Mouse (Mus musculus): Measurements from ENCODE around the gene Prrt2.
A peak's percentile ranks its signal among the peaks of the same experiment; 100 is the strongest.

The Prrt2 gene

DNA sequence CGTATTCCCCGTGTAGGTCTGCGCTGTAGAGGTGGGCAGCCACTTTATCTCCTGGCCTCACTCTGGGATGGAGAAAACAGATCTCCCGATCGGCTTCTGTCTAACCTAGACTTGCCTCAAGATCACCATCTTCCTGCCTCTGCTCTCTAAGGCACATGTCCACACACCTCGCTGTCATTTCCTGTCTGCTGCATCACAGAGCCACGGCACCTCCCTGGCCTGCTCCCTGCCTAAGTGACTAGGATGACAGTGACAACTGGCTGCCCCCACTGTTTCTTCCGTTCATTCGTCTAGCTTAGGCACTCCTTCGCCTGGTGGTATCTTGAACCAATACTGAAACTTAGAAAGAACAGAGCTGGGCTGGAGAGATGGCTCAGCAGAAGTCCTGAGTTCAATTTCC is 21.4 kb downstream of the Prrt2 start:
- DNase-seq = no peak

DNA sequence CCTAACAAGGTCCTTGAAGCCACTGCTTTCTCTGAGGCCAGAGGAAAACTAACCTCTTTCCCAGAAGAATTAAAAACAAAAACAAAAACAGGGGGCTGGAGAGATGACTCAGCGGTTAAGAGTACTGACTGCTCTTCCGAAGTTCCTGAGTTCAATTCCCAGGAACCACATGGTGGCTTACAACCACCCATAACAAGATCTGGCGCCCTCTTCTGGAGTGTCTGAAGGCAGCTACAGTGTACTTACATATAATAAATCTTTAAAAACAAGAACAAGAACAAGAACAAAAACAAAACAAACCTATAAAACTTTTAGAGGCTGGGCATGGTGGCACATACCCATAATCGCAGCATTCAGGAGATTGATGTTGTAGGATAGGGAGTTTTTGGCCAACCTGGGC is 24.6 kb downstream of the Prrt2 start:
- no peak for DNase-seq

DNA sequence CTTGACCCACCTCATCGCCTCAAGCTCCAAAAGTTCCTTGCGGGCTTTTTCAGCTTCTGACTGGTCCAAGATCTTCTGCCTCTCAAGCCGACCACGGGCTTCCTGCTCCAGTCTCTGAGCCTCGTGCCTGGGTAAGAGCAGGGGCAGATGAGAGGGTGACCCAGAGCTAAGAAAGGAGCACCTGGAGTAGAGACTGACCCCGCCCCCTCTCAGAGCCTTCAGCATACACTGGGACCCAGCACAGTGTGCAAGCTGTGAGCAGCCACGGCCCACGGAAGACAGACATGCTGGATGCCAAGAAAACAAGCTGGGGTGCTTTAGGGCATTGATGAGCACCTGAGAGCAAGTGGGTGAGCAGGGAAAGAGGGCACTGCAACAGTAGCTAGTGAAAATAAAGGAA is 32.2 kb downstream of the Prrt2 start:
- DNase-seq = no peak

DNA sequence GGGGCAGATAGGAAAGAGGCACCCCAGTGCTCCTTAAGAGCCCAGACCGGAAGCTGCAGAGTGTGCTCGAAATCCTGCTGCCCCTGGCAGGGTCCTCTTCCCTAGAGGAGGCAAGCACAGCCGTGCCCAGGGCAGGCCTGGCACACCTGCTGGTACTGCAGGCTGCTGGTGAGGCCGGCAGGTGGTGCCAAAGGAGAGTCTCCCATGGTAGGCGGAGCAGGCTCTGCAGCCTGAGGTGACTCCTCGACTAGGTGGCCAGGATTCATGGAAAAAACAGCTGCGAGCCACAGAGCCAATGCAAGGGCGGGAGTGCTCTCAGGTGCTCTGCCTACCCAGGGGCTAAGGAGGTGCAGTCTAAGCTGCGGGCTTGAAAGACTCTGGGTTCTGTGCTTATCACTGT is 34.7 kb downstream of the Prrt2 start:
- peak; percentile 85 to 88 for DNase-seq

DNA sequence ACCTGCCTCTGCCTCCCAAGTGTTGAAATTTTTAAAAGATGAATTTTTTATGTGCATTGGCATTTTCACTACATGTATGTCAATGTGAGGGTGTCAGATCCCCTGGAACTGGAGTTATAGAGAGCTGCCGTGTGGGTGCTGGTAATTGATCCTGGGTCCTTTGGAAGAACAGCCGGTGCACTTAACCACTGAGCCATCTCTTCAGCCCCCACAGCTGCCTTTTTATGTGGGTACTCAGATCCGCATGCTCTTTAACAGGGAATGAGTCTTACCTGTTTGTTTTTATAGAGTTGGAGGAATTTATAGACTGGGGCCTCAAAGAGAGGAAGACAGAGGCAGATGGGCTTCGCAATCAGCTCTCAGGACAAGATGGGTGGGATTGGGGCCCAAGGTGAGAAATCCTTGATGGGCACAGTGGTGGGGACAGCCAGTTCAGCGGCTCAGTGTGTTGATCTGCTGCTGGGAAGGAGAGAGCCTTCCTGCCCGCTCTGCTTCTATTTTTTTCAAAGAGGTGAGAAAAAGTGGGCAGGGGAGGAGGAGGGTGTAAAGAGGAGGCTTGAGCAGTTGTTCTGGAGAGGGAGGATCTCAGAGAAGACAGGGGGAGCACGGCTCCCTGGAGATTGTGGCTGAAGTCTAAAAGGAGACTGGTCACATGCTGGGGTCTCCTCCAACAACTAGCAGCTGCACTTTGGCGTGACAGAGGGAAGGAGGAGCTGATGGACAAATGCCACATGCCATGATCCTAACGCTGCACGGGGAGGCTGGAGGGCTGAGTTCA is 36.2 kb downstream of the Prrt2 start:
- DNase-seq = no peak

DNA sequence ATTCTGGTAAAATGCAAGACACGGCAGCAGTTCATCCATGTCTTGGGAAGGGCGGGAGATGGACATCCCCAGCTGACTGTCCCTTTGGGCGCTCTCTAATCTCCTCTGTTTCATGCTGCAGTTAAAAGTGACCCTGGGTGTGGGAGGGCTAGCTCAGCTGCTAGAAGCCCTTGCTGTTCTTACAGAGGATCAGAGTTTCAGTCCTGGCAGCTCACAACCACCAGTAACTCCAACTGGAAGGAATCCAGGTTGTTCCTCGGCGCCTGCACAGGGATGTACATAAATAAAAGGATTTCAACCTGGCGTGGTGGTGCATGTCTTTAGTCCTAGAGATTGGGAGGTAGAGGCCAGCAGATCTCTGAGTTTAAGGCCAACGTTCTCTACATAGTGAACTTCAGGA is 37.9 kb downstream of the Prrt2 start:
- no peak for DNase-seq

DNA sequence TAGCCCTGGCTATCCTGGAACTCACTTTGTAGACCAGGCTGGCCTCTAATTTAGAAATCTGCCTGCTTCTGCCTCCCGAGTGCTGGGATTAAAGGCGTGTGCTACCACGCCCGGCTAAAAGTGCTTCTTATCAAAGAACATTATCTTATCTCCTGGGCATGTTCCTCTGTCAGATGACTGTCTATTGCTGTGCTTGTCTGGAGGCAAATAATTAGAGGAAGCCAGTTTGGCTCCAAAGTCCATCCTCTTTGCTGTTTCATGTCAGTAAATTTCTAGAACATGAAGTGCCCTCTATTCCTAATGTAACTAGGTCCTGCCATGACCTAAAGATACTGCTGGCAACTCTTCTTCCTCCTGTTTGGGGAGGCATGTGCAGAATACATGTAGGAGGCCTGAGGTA is 39.0 kb downstream of the Prrt2 start:
- no peak for DNase-seq

DNA sequence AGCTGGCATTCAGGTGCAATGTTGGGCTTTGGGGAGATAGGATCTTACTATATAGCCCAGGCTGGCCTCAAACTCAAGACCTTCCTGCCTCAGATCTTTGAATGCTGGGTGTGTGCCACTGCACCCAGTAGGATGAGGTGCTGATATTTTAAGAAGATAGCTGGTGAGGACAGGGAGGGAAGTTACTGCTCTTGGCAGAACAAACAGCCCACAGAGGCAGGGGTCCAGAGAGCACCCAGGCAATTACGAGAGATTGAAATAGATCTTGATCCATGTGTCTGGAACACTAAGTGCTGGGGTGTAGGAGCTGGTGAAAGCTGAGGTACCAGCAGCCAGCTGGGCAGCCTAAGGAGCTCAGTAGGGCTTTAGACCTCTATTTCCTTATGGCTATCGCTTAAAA is 39.4 kb downstream of the Prrt2 start:
- no peak for DNase-seq

DNA sequence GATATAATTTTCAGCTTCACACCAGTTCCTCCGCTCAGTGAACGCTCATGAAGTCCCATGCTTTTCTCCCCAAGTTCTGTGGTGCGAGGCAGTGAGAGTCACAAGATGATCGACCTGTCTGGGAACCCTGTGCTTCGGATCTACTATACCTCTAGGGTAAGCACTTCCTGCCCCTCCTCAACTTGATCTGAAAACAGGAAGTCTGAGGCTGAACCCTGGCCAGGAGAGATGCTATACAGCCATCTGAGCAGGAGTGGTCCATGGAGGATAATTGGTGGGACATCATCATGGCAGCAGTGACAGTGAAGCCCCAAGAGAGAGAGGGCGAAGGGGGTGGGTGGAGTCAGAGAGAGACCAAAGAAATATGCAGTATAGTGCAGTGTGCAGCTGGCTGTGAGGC is 42.2 kb downstream of the Prrt2 start:
- no peak for DNase-seq

DNA sequence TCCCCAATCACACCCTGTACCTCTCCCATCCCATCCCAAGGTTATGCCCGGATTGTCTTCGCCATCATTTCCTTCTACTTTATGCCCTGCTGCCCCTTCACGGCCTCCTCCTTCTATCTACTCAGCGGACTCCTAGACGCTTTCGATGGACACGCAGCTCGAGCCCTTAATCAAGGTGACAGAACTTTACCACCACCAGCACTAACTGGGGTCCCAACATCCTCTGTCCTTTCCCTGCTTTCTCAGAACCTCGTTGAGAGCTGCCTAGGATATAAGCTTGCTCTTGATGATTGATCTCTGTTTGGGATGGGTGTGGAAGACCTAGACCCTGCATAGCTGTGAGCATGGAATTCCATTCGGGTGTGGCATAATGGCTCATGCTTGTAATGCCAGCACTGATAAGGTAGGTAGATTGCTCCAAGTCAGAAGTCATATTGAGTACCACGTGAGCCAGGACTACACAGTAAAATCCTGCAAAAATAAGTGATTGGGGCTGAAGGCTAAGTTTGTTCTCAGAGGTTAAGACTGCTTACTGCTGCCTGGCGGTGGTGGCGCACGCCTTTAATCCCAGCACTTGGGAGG is 44.0 kb downstream of the Prrt2 start:
- DNase-seq = no peak

DNA sequence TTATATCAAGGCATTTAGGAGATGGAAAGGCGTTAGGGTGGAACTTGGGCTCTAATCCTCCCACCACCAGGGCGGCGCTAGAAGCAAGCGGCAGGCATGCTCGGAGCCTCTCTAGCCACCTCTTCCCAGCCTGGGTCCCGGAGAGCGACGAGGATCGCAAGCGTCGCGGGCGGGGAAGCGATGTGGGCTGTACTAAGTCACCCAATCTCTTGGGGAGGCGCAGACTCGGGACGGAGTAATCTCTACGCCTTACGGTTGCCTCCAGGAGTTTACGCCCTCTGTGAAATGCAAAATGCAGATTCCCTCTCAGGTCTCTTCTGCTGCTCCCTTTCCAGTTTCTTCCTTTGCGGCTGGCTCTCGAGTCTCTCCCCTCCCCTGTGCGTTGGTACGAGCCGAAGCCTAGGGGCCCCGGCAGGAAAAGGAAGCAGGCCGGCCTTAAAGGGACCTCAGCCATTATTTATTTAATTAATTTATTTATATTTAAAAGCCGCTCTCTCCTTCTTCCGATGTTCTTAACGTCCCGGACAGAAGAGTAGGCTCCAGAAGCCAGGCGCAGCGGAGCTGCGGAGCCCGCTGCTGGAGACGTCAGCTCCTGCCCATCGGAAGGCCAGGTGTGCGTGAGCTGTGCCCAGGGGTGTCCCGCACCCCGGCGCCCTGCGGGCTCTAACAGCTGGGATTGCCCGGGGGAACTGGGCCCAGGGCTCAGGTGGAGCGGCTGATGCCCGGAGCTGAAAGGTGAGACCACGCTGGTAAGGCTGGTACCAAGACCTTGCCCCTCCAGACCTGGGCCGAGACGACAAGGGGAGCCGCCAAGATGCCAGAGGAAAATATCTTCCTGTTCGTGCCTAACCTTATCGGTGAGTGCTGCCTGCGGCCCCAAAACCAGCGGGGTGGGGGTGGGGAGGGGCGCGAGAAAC is 44.8 kb downstream of the Prrt2 start, which contains the start of gene Cdiptos:
Gene Cdiptos, minus strand, starts transcription at position 149 of the 917 bp plus-strand sequence.
- peak; percentile 96 to 98 for DNase-seq

DNA sequence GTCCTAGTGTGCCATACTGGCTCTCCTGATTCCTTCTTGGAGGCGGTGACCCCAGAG is 45.3 kb downstream of the Prrt2 start, which contains the start of gene Cdipt:
Gene Cdipt, plus strand, starts transcription at position 22 of the 57 bp plus-strand sequence.
- no peak for DNase-seq

DNA sequence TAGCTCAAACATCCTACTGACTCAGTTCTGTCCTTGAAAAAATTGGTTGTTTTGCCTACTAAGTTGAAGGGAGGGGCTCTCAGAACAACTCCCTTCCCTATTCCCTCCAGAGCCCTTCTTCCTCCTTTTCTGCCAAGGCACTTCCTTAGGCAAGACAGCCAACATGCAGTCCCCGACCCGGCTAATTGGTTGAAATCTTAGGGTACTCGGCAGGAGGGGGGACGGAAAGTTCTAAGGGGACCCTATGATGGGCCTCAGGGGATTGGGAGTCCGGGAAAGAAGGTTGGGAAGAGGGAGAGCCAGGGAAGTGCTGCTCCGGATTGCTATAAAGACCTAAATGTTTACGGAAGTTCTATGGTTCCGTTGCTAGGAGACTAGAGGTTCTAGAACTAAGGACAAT is 45.5 kb downstream of the Prrt2 start:
- DNase-seq = no peak

All from cerebellum, adult 18-20 months (tissue).